Mouse (Mus musculus) olfactory bulb, adult 2 months (tissue): ENCODE data around the gene Dlgap4.

Source experiments
- CTCF ChIP-seq: fragments of 200-500 bp; IDR thresholded peaks from 2 replicates; pipeline ENCODE4 v1.5.1; 2012; ENCODE audit warnings: low read depth, mild to moderate bottlenecking, low read length, moderate library complexity; ENCODE audit not compliant: insufficient read depth
- POLR2A ChIP-seq: fragments of 200-500 bp; IDR thresholded peaks from 2 replicates; pipeline ENCODE4 v1.6.1; 2012; ENCODE audit warnings: mild to moderate bottlenecking, low read depth, low read length, moderate library complexity; ENCODE audit not compliant: insufficient read depth

DNA sequence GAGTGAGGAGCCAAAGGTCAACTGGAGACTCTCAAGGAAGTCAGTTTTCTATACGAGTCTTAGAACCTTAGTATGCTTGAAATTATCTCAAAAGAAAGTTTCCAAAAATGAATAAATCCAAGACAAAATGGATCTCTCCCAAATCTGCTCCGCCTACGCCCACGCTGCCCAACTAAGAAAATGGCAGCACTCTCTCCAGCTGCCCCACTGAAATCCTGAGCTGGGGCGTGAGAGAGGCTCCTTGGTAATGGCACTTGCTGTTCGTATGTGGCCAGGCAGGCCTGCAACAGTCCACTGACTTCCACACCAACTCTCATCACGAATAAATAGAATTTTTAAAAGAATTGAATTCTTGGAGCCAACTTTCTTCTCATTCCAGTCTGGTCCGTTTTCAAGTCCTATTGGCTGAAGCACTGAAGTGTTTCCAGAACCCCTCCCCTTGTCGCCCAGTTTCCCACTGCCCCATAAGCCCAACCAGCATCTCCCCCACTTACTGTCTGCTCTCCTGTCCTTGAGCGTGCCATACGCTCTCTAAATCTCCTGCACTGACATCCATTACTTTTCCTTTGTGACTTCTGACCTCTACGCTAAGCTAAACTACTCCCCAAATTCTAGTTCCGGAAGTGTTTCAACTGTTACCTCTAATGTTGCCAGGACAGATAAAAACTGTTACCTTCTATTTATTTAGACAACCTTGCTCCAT, 160.7 kb downstream of the Dlgap4 start:
- TF ChIP-seq POLR2A, result no peak
- TF ChIP-seq CTCF, result no peak
